Mouse (Mus musculus) megakaryocyte, embryonic 14.5 days (primary cell): ENCODE results near the gene Pgam1.

Source experiments
- FLI1 ChIP-seq: IDR thresholded peaks from 2 replicates; pipeline ENCODE4 v1.6.1; 2012; ENCODE audit warnings: low read length, inconsistent platforms, mixed read lengths
- GATA1 ChIP-seq: IDR thresholded peaks from 3 replicates; pipeline ENCODE4 v1.6.1; 2012; ENCODE audit warnings: mixed read lengths, low read length, inconsistent platforms, borderline replicate concordance

DNA sequence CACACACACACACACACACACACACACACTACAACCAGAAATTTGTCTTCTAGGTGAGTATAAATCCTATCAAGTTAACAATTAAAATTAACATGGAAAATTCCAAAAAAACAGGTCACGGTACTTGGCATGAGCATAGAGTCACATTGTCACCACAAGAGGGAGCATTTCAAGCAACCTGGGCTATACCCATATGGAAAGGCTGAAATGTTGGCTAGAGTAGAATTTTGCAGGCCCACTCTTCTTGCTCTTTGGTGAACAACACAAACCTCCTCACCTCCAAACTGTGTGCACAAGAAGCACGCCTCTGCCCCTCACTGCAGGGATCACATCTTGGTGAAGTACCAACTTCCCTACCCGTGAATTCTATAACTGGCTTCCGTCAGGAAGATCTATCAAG, 12.9 kb upstream of the Pgam1 start:
- TF ChIP-seq GATA1, result no peak
- no peak for TF ChIP-seq FLI1
